Mouse (Mus musculus) midbrain, postnatal 0 days (tissue): Measurements from ENCODE around the gene Wwp2. TPM values are rescaled to one million over a fixed set of nuclear protein-coding genes. Genes with fewer than 3 reads are reported as not detected.

ENCODE experiments used
- ATAC-seq: fragments of 200-750 bp; cut with Nextera tagmentation; 2 replicates; pipeline ENCODE4 v1.8.0; 2017; ENCODE audit warnings: moderate number of reproducible peaks, mild to moderate bottlenecking, moderate TSS enrichment, moderate library complexity; ENCODE audit not compliant: low FRiP score
- DNase-seq: peaks from one replicate; pipeline ENCODE4 v3.0.0-alpha.2; 2015; ENCODE audit warnings: low spot score
- H3K27ac ChIP-seq: fragments of 300-500 bp; sonication (generic); 2 replicates; pipeline ENCODE4 v1.5.1; 2014; ENCODE audit warnings: low read depth, mild to moderate bottlenecking, low read length, mixed read lengths
- H3K27me3 ChIP-seq: fragments of 300-500 bp; sonication (generic); 2 replicates; pipeline ENCODE4 v1.6.1; 2014; ENCODE audit warnings: low read length, control low read depth, mixed read lengths; ENCODE audit not compliant: insufficient read depth
- H3K36me3 ChIP-seq: fragments of 300-500 bp; sonication (generic); 2 replicates; pipeline ENCODE4 v1.6.1; 2014; ENCODE audit warnings: low read length, control low read depth, mixed read lengths; ENCODE audit not compliant: insufficient read depth
- H3K4me1 ChIP-seq: fragments of 300-500 bp; sonication (generic); 2 replicates; pipeline ENCODE4 v1.6.1; 2014; ENCODE audit warnings: mild to moderate bottlenecking, control low read depth, antibody characterized with exemption, low read length, mixed read lengths; ENCODE audit not compliant: insufficient read depth
- H3K4me2 ChIP-seq: fragments of 300-500 bp; sonication (generic); 2 replicates; pipeline ENCODE4 v1.6.1; 2014; ENCODE audit warnings: low read depth, mild to moderate bottlenecking, low read length, mixed read lengths; ENCODE audit not compliant: poor library complexity, severe bottlenecking
- H3K4me3 ChIP-seq: fragments of 300-500 bp; sonication (generic); 2 replicates; pipeline ENCODE4 v1.5.1; 2014; ENCODE audit warnings: low read depth, mild to moderate bottlenecking, low read length, moderate library complexity
- H3K9ac ChIP-seq: fragments of 300-500 bp; sonication (generic); replicated peaks from 2 replicates; pipeline ENCODE4 v1.6.1; 2014; ENCODE audit warnings: mild to moderate bottlenecking, low read length, moderate library complexity, mixed read lengths; ENCODE audit not compliant: poor library complexity, severe bottlenecking
- H3K9me3 ChIP-seq: fragments of 300-500 bp; sonication (generic); 2 replicates; pipeline ENCODE4 v1.6.1; 2016; ENCODE audit warnings: low read length, control low read depth
- CTCF ChIP-seq: IDR thresholded peaks from 2 replicates; pipeline ENCODE4 v1.5.1; 2016; ENCODE audit warnings: antibody characterized with exemption, mild to moderate bottlenecking
- WGBS: fragments of 180-500 bp; shearing (Covaris S2); extraction: QIAGEN DNeasy Blood & Tissue Kit; methylation state at CpG from one replicate; pipeline ENCODE4 v1.1.7; 2014; 5-methylcytosine and 5-hydroxymethylcytosine counted together
- polyA plus RNA-seq: library from polyadenylated mRNA; unstranded; fragments of >200 nt; fragmentation: Nextera tagmentation; extraction: Ambion mirVana; gene quantifications from 2 replicates; pipeline ENCODE4 v1.2.1, GENCODE M21; 2015
- total RNA-seq: library from RNA; depleted of rRNA; stranded (reverse); fragments of >200 nt; gene quantifications from 2 replicates; pipeline ENCODE4 v1.2.3, GENCODE M21; 2014

Gene Wwp2
- total and polyA plus RNA-seq, 2 experiments from 2014 or later: 36.2 to 44.2 TPM

GRCm38 (mm10) chr8:107395397-107395796, 40.8 kb upstream of the Wwp2 start:
- Histone ChIP-seq H3K36me3 (no peaks in the 10 kb centered on the region), H3K4me1 (no peaks in the 10 kb centered on the region), H3K9ac (no peak overlapping the region), H3K9me3 (no peaks in the 10 kb centered on the region), H3K27me3 (no peaks in the 10 kb centered on the region), H3K27ac (no peak overlapping the region), H3K4me2 (no peak overlapping the region), H3K4me3 (no peak overlapping the region)
- ATAC-seq: no peak
- DNase-seq: no peak
- TF ChIP-seq CTCF: no peak

DNA sequence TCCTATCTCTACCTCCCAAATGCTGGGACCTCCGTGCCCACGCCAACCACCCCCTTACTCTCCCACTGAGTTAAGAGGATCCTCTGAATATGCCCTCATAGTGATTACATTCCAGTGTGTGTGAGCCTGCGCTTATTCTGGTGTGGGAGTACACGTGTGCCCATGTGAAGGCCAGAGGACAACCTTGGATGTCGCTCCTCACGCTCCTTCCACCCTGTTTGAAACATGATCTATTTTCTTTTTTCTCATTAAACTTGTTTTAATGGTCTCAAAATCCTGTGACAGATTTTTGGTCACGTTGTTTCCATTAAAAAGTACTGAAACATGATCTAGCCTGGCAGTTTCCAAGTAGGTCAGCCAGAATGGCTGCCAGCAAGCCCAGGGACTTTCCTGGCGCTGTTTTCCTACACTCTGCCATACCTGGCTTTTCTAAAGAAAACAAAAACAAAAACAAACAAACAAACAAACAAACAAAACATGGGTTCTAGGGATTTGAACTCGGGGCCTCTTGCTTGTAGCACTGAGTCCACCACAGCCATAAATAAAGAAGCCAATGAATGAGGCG, 40.0 kb upstream of the Wwp2 start:
- TF ChIP-seq CTCF: no peak
- Histone ChIP-seq H3K36me3 (no peaks in the 10 kb centered on the region), H3K4me1 (no peaks in the 10 kb centered on the region), H3K9me3 (no peaks in the 10 kb centered on the region), H3K9ac (no peak overlapping the region), H3K4me2 (no peak overlapping the region), H3K27ac (no peak overlapping the region), H3K27me3 (no peaks in the 10 kb centered on the region), H3K4me3 (no peak overlapping the region)
- 94% methylated on average over 10 of the region's 10 CpGs for WGBS
- ATAC-seq (no peak), DNase-seq (no peak)

GRCm38 (mm10) chr8:107397665-107398064, 38.5 kb upstream of the Wwp2 start:
- Histone ChIP-seq H3K27ac (no peak overlapping the region), H3K4me2 (no peak overlapping the region), H3K9me3 (no peaks in the 10 kb centered on the region), H3K4me1 (no peaks in the 10 kb centered on the region), H3K27me3 (no peaks in the 10 kb centered on the region), H3K36me3 (no peaks in the 10 kb centered on the region), H3K9ac (no peak overlapping the region), H3K4me3 (no peak overlapping the region)
- ATAC-seq (no peak), DNase-seq (no peak)
- TF ChIP-seq CTCF: no peak
- WGBS: 57% methylated on average over 12 of the region's 12 CpGs

GRCm38 (mm10) chr8:107399495-107399894, 36.7 kb upstream of the Wwp2 start:
- no peak for TF ChIP-seq CTCF
- Histone ChIP-seq H3K27me3 (no peaks in the 10 kb centered on the region), H3K9me3 (no peaks in the 10 kb centered on the region), H3K36me3 (no peaks in the 10 kb centered on the region), H3K4me2 (no peak overlapping the region), H3K4me3 (no peak overlapping the region), H3K4me1 (peaks cover 4% of the 10 kb centered on the region; the same call in 1 of the 2 replicates), H3K27ac (no peak overlapping the region), H3K9ac (no peak overlapping the region)
- ATAC-seq (no peak), DNase-seq (peak; percentile 63)
- 40% methylated on average over 9 of the region's 9 CpGs for WGBS

DNA sequence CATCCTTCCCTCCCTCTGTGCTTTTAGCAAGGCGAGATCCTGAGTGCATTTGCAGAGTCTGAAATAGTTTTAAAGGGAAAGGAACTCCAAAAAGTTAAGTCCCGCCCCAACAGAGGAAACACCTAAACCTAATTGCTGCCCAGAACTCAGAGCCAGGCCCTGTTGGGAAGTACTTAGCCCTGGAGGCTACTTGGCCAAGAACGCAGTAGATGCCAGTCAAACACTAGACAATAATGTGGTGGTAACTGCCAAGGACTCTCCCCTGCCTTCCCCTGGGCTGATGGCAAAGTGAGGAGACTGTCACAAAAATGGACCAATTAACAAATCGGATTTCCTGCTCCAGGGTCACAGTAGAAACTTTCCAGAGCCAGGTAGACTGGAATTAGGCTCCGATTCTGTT, 34.3 kb upstream of the Wwp2 start:
- TF ChIP-seq CTCF: no peak
- no peak overlapping the region for H3K9ac ChIP-seq
- no peaks in the 10 kb centered on the region for H3K36me3 ChIP-seq
- WGBS: 80% methylated on average over 5 of the region's 5 CpGs
- ATAC-seq (no peak), DNase-seq (no peak)
- H3K9me3 ChIP-seq: no peaks in the 10 kb centered on the region
- H3K27me3 ChIP-seq: no peaks in the 10 kb centered on the region
- H3K4me3 ChIP-seq: no peak overlapping the region
- H3K4me1 ChIP-seq: peaks cover 4% of the 10 kb centered on the region; the same call in 1 of the 2 replicates
- no peak overlapping the region for H3K4me2 ChIP-seq
- no peak overlapping the region for H3K27ac ChIP-seq

DNA sequence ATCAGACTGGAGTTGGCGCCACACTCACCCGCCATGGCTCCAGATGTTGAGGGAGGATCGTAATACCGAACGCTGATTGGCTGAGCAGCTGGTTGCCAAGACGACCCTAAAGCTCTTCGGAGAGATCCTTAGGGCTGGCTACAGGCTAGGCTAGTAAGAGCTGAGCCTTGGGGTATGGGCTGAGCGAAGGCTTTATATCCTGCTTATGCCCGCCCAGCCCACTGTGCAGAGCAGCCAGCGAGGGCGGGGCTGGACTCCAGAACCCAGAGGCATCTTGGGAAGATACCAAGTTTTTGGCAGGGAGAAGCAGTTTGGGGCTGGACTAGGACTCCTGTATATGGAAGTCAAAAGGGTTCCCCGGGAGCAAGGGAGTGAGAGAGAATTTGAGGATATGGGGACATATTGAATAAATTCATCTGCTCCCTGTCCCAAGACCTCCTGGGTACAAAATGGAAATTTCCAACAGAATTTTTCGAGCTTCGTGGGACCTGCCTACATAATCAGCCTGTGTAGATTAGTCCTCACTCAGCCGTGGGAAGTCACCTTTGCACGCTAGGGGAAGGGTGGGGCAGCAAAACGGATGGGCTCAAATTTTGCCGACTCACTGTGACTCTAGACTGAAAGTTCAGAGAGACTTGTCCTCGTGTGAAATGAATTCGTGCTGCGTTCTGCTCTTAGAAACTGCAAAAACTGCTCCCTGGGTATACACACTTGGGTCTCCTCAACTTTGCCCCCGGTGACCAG, 33.0 kb upstream of the Wwp2 start, which contains the start of gene Nqo1:
TSS of gene Nqo1 (minus strand) at position 169 of the 744 bp plus-strand sequence.
- Histone ChIP-seq H3K4me3 (peak within 1 kb of the TSS; percentile 31), H3K36me3 (no peaks in the 10 kb centered on the region), H3K9ac (no peak within 1 kb of the TSS), H3K9me3 (no peaks in the 10 kb centered on the region), H3K27ac (peak within 1 kb of the TSS; percentile 4; the same call in 1 of the 2 replicates), H3K4me1 (peaks cover 4% of the 10 kb centered on the region; the same call in 1 of the 2 replicates), H3K4me2 (peak within 1 kb of the TSS; percentile 51), H3K27me3 (no peaks in the 10 kb centered on the region)
- DNase-seq: peak; percentile 90
- 10% methylated on average over 22 of the region's 22 CpGs for WGBS
- no peak for TF ChIP-seq CTCF
- peak; percentile 96 for ATAC-seq
